Mouse (Mus musculus): Measurements from ENCODE around the gene Olfr323.

Olfr323 gene

DNA sequence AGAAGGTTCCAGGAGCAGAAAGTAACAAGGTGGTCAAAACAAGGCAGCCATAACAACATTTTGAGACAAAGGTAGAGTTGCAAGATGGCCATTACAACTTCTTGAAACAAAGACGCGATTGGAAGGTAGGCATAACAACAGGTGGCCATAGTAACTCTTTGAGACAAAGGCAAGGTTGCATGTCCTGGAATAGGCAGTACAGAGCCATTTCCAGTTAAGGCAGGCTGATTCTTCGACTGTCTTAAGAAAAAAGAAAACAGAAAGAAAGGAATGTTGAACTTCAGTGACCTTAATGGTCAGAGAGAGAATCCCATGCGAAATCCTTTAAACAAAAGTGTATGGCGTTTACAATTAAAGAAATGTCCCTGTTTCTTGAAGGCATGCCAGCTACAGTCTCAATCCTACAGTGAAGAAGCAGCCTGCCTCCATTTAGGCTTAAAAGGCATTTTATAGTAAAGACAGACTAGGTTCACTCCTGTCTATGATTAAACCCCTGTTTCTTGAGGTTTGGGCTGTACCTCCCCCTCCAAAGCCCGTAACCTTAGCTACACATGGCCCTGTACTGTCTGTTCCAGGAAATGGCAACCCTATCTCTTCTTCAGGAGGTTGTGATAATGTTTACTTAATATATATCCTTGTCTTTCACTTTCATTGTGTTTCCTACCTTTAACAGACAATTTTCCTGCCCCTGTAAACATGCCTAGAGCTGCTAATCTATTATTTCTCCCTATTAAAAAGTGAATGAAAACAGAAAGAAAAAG is 27.3 kb downstream of the Olfr323 start:
- no peak for DNase-seq

DNA sequence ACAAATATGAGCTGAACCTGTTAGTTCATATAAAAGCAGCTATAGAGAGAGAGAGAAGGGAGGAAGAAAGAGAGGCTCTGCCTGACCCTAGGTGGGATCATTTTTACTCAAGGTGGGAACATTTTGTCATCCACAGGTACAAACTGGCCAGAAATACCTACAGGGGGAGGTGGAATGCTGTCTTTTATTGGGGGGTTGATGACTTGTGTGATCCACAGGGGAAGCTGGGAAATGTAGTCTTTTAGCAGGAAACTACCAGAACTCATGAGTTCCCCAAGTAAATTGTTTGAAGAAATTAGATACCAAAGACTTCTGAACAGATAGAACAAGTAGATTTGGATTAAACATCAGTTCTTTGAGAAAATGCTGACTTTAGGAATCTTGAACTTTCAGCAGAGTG is 28.2 kb downstream of the Olfr323 start:
- no peak for DNase-seq

DNA sequence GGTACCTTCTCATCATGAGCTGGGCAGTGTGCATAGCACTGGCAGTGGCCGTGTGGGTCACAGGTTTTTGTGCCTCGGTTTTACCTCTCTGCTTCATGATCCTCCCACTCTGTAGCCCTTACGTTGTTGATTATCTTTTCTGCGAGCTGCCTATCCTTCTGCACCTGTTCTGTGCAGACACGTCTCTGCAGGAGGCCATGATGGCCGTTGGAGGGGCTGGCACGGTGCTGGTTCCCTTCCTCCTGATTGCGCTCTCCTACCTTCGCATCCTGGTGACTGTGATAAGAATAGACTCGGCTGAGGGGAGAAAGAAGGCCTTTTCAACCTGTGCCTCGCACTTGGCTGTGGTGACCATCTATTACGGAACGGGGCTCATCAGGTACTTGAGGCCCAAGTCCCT is 32.5 kb downstream of the Olfr323 start:
- no peak for DNase-seq

DNA sequence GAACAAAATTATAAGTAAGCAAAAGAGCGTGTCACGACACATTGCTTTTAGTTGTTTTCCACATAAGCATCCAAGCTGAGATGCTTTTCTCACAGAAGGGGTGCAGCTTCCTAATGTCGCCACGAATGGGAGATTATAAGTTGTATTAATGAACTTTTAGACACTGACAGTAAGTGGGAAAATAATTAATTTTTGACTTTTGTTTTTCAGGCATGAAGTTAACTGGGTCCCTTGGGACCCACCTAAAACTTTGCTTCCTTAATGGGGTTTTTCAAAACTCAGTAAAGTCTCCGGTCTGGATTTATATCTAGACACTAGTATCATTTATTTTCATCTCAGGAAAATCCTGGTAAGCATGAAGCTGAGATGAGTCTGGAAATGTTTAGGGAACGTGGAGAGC is 35.5 kb downstream of the Olfr323 start, which contains the start of gene Olfr324:
Gene Olfr324, plus strand, starts transcription at position 301 of the 400 bp plus-strand sequence.
- no peak for DNase-seq

DNA sequence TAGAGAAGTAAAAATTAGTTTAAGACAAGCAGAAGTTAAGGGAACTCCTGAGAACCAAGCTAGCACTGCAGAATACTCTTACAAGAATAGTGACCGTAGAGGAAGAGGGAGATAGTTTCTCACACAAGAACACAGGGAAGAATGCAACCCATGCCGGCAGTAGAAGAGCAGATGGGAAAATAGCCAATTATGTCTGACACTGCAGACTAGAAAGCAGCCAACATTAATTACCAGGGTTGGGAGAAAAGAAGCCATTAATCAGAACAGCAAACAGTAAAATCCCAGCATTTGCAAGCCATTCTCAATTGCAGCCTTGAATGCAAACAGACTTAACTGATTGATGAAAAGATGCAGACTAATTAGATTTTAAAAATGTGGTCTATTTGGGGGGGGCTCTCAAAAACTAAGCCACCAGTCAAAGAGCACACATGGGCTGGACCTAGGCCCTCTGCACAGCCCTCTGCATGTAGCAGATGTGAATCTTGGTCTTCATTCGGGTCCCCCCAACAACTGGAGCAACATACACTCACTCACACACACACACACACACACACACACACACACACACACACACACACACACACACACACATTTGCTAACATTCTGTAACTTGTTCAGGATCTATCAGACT is 41.6 kb downstream of the Olfr323 start:
- DNase-seq = no peak

DNA sequence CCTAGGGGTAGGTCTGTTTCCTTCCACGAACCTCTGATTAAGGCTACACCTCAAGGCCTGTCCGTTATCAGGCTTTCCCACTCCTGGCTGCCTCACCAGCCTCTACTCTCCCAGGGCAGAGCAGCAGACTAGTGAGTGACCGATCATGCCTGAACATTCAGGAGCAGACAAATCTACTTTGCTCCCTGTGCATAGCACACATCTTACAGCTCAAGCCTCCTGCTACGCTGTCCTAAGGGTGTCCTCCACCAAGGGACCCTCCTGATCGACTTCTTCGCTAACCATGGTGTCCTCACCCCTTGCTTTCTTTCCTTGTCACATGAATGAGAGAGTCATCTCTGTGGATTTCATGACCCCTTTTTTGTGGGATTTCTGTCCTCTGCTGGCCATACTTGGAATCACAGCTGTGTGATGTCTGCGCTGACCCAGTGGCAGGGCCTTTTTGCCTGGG is 42.4 kb downstream of the Olfr323 start:
- DNase-seq = peak; percentile 47

DNA sequence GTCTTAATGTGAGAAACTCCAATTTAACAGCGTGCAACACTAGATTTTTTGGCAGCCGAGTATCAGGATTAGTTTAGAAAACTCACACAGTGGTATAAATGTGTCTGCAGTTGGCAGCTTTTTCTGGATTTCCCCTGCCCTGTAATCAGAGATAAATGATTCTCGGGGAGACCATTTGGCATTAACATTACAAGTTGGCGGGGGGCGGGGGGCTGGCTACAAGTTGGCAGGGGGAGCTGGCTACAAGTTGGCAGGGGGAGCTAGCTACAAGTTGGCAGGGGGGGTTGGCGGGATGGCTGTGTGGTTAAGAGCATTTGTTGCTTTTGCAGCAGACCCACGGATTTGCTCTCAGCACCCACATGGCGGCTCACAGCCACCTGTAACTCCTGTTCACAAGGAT is 51.7 kb downstream of the Olfr323 start:
- DNase-seq = peak; percentile 67

DNA sequence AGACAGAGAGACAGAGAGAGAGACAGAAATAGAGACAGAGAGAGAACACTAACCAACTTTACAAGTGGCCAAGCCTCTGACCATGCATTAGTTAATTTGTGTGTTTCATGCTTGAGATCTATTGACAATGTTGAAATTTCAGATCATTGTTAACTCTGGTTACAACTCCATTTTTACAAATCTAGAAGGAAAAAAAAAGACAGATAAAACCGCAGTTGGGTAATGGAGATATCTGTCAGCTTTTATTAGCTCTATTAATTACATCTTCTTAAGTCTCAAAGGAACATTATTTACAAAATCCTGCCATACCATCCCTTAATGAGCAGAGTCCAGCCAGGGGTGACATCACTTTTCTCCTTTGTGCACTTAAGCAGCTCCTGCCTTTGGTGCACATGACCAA is 52.9 kb downstream of the Olfr323 start, which contains the start of gene Olfr325:
Gene Olfr325, plus strand, starts transcription at position 301 of the 400 bp plus-strand sequence.
- DNase-seq = no peak
